Mouse (Mus musculus): ENCODE measurements around the gene Ttll3.

The Ttll3 gene

DNA sequence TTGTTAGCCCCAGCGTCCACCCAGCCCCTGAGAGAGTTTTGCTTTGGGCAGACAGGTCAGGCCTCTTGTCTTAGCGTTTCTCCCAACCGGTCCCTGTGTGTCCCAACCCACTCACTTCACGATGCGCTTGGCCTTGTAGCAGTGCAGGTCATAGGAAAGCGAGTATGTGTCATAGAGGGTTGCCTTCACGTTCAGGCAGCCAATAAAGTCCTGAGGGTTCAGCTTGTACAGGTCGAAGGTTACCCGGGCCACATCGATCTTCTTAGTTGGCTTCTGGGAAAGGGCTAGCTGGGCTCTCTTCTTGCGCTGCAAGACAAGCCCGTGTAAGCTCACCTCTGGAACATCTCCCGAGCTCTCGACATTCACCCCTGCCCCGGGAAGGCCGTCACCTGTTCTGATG, 38.9 kb downstream of the Ttll3 start:
- DNase-seq, result no peak

DNA sequence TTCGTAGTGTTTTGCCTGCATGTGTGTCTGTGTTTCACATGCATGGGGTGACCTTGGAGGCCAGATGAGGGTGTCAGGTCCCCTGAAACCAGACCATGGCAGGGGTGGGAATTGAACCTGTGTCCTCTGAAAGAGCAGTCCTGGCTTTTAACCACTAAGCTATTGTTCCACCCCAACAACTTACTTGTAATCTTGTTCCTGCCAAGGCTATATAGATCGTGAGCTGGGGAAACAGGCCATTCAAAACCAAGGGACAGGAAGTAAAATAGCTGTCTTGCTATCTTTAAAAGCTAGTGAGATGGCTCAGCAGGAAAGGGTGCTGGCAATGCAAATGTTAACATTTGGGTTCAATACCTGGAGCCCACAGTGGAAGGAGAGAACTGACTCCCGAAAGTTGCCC, 40.9 kb downstream of the Ttll3 start:
- no peak for DNase-seq

DNA sequence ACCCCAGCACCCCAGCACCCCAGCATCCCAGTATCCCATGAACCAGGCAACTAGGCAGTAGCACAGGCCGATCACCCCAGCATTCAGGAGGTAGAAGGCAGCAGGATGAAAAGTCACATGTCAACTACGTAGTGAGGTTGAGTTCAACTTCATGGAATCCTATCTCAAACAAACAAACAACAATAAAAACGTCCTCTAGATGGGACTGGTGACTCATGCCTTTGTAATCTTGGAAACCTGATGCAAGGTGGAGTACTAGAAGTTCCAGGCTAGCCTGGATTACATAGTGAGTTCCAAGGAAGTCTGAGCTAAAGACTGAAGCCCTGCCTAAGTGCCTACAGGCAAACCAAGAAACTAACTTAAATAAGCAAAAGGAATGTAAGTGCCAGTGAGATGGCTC, 41.8 kb downstream of the Ttll3 start:
- no peak for DNase-seq

DNA sequence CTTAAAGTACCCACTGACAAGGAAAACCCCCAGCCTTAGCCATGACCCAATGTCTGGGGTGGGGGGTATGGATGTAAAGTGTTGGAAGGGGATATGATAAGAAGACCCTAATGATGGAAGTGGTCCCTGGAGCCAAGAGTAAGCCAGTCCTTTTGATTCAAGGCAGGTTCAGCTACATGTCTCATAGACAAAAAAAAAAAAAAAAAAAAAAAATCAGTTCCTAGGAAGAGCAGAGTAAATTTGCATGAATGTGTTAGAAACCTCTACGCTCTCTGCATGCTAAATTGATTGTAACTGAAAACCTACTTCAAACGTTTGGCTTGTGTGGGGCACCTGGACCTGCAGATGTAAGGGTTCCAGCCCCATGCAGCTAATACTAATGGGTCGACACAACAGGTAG, 42.7 kb downstream of the Ttll3 start:
- DNase-seq, result no peak

DNA sequence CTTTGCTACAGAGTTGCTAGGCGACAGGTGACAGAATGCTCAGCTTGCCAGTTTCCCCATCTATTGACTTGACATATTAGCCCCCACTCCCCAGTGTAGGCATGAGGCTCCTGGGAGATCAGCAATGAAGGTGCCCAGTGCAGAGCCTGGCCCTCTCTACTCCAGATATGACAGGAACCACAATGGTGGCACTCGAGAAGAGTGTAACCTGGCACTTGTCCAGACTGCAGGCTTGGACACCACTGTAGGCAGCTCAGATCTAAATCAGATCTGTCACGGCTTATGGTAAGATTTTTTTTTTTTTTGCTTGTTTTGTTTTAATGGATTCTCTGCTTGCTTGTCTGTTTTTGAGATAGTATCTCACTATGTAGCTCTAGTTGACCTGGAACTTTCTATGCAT, 44.6 kb downstream of the Ttll3 start:
- no peak for DNase-seq

DNA sequence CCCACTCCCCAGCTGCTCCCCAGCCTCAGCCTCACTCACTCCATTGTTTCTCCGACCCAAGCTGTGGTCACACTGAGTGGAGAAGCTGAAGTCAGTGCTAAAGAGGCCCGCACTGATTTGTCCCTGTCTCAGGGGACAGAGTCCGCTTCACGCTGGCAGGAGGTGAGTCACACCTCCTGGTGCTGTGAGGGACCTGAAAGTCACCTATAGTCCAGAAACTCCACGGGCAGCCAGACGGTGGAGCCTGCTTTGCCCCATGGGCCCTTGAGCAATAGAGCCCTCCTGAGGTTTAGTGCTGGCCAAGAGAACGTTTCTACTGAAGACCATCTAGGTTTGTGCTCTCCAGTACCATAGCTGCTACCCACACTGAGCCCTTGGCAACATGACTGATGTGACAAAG, 45.6 kb downstream of the Ttll3 start:
- DNase-seq, result no peak

DNA sequence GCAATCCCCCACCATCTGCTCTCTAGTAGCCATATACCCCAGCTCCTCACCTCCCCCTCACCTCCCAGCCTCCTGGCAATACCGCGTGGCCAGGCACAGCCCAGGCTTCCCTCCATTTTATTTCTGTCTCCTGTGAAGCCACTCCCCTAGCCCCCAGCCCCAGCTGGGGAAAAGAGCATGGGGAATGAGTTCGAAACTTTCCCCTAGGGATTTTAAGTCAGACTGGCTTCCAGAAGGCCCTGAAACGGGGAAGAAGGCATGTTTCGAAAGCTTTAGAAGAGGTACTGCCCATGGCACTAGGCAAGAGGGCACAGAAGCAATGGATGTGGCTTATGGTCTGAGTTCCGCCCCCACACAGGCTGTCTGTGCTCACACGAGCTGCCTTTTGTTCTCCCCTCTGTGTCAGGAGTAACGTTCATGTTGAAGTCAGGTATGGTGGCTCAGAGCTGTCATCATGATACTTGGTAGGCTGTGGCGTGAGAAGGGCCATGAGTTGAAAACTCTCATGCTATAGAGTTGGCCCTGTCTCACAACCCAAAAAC, 46.7 kb downstream of the Ttll3 start, which contains the start of gene Cidec:
Gene Cidec, minus strand, starts transcription at position 97 of the 542 bp plus-strand sequence.
- no peak for DNase-seq

DNA sequence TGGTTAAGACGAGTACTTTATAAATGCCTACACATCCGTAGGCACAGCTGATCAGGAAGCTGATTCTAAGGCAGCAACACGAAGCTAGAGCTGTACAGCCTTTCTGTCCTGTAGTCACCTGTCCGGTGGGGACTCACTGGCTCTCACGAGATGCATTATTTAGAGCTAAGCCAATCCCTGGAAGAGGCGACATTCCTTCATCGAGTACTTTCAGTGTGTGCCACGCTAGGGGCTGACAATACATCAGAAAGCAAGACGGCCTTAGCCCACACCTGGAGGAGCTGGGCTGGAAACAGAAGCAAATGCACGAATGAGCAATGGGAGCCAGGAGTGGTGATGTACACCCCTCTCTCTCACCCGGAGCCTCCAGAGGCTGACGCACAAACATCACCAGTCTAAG, 48.1 kb downstream of the Ttll3 start:
- DNase-seq, result no peak

DNA sequence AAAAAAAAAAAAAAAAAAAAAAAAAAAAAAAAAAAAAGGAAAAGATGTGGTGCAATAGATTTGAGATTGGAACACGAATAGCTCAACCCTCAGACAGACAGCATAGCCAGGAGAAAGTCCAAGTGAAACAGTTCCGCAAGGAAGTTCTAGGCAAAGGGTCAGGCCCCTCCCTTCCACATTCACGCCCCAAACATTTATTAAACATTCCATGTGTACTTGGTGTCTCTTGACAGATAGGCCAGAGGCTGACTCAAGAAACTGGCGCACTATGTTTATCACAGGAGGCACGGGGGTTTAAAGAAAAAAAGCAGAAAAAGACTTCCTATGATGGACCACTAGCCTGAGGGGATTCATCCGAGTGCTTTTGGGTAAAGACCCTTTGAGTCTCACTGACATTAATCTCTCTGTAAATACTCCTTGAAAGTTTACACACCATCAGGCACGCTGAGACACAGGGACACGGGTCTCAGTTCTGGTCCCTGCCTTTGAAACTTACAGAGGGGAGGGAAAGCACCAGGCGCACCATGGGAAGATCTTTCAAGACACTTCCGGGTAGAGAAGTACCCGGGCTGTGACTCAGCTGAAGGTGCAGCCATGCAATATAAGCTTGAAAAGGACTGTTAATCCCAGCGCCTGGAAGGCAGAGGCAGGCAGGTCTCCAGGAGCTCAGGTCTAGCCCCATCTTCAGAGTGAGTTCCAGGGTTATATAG, 49.8 kb downstream of the Ttll3 start:
- DNase-seq, result no peak

DNA sequence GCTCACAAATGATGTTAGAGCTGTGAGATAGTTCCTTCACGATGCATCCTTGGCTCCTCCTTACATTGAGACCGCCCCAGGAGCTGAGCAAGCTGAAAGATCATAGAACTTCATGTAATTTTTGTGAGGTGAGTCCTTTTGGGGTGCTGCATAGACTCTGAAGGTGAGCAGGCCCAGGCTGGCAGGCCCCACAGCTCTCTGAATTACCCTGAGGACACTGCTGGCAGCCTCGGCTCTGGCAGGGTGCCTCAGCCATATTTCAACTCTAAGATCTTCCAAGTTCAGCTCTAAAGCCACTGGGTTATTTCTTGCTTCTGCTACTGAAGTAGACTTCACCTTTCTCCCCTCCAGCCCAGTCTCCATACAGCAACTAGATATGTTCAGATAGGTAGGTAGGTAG, 51.6 kb downstream of the Ttll3 start:
- DNase-seq, result no peak

DNA sequence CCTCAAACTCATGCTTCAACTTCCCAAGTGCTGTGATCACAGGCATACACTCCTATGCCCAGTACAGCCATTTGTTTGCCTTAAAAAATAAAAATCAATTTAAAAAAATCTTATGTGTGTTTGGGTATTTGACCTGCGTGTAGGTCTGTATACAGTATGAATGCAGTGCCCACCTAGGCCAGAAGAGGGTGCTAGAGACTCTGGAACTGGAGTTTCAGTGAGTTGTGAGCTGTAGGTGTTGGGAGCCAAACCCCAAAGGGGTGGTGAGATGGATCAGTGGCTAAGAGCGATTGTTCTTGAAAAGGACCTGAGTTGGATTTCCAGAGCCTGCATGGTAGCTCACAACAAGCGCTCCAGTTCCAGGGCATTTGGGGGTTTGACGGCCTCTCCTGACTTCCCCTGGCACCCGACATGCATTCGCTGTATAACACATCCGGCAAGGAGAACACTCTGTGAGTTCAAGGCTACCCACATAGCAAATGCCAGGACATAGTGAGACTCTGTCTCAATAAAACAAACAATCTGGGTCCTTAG, 52.2 kb downstream of the Ttll3 start:
- peak; percentile 56 for DNase-seq

DNA sequence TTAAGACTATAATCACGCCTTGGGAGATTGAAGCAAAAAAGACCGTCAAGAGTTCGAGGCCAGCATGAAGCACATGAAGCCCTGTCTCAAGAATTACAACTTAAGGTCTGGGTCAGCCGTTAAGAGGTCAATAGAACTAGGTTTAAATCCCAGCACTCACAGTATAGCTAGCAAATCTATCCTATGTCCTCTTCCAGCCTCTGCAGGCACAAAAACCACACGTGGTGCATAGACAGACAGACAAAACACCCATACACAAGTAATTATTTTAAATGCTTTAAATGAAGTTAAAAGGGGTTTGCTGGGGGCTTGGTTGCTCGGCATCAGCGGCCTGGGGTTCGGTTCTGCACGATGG, 53.0 kb downstream of the Ttll3 start:
- no peak for DNase-seq

DNA sequence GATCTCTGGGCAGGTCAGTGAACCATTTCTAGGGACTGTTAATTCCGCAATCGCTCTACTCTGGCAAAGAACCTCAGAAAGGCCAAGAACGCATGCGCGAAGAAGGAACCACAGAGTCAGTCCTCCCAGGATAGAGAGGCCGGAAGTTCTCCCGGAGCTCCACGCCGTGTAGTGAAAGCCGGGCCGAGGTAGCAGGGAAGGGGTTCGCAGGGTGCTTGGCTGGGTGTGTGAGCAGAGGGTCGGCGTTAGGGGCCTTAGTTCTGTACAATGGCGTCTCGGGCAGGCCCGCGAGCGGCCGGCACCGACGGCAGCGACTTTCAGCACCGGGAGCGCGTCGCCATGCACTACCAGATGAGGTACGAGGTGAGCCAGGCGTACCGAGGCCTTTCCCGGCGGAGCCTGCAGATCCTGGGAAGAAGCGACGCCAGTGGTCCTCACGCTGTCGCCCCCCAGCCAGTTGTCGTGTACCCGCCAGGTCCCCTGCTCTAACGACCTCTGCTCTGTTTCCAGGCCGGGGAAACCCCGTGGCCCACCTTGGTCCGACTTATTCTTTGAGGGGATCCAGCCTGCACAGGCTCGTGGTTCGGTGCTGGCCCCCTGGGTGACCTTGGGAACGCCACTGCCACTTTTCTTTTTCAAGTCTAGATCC, 53.5 kb downstream of the Ttll3 start, which contains the start of gene Jagn1:
Gene Jagn1, plus strand, starts transcription at position 128 of the 649 bp plus-strand sequence.
- DNase-seq, result peak; percentile 90

DNA sequence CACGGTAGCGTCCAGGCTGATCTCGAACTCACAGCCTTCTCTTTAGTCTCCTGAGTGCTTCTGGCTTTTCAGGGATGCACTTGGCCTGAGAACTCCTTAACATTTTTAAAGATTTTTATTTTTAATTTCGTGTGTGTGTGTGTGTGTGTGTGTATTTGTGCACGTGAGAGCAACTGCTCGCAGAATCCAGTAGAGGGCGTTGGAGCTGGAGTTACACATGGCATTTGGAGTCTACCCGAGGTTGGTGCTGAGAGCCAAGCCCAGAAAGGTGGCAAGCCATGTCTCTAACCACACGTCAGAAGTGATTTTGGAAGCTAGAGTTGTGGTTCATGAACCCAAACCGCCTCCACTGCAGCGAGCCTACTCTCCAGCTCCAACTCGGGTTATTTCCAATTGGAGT, 54.0 kb downstream of the Ttll3 start:
- DNase-seq, result no peak

DNA sequence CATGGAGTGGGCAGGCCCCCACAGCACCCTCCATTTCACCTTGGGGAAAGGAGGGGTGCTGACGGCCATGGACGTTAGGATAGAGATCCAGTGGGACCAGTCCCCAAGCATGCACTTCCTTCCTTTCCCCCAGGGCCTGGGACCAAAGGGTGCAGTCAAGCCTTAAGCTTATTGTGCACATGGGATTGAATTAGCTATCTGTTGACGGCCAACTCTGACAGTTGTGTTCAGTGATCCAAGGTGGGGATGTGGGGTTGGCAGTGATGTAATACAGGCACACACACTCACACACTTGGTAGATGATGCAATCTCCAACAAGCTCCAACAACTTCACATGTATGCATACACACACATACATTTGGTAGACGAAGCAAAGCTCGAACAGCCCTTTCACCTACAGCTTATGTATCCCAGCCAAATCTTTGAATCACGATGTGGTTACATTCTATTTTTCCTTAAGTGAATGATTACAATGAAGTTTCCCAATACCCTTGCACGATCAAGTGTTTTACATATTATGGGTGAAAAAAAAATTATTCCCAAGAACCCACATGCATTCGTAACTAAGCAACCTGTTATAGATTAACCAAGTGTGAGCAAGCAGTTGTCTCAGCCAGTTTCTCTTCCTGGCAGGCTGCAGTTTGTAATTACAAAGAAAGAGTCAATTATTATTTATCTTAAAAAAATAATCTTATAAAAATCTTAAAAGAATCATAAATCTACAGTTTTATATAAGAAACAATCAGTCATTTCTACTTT, 55.3 kb downstream of the Ttll3 start:
- DNase-seq, result no peak

DNA sequence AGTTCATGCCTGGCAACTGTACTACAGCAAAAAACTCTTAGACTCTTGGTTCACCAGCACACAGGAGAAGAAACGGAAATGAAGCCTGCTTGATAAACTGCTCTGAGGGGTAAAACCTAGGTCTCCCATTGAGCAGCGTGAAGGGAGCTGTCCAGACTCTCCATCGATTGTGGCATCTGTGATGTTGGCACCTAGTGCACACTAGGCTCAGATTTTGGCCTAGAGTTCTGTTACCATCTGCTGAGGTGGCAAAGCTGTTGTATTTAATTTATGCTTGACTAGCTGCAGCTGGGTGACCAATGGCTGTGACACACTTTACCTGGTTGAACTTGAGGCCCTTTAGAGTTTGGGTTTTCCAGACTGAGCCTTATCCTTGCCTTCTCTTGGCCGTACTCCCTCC, 58.6 kb downstream of the Ttll3 start:
- no peak for DNase-seq

DNA sequence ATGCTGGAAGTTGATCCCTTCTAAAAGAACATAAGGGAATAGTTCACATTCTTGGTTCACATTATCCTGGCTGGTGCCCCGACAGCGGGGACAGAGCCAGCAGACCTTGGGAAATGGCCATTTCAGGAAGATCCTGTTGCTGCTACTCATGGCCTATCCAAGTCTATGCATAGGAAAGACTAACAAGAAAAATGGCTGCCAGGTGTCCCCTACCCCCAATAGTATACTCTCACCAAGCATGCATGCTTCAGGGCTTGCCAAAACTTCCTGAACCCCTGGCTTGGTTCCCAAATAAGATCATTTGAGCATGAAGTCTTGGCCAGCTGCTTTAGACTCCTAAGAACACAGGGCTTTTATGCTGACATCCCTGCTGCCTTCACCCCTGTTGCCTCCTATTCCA, 62.8 kb downstream of the Ttll3 start:
- no peak for DNase-seq

DNA sequence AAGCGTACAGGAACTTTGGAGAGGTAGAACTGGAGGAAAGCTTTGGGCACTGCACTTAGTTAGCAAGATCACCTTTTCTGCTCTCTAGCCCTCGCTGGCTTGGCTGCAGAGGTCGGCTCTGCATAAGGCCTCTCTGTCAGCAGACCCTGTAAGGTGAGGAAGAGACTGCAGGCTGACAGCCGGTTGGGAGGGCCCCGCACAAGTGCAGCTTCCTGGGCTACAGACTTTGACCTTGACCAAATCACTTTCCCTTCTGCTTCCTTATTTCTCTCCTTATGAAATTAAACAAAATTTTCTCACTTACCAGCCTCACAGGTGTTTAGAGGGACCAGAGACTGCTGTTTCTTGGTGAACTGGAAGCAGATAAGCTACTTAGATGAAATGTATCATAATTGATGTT, 65.9 kb downstream of the Ttll3 start:
- DNase-seq, result no peak

DNA sequence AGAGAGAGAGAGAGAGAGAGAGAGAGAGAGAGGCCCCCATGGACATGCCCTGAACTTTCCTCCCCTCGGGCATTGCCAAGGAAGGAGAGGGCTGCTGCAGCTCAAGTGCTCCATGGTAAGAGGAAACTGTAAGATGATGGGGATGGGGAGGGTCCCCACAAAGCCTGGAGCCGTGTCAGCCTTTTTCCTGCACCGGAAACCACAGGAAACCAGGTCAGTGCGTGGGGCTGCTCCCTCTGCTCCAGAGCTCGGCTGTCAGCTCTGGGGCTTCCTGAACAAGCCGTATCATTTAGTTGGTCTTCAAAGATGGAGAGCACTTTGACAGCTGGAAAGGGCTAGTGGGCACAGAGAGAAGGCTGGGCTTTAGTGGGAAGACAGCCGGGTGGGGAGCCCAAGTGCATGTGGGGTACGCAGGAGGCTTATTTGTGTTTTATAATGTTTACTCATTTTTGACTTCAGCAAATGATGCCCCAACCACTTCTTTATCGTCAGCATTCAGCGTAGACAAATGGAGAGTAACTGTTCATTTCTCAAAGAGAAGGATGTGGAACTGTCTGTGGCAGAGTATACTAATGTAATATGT, 69.0 kb downstream of the Ttll3 start, which contains the start of gene Il17re:
Gene Il17re, plus strand, starts transcription at position 533 of the 583 bp plus-strand sequence.
- DNase-seq, result no peak

DNA sequence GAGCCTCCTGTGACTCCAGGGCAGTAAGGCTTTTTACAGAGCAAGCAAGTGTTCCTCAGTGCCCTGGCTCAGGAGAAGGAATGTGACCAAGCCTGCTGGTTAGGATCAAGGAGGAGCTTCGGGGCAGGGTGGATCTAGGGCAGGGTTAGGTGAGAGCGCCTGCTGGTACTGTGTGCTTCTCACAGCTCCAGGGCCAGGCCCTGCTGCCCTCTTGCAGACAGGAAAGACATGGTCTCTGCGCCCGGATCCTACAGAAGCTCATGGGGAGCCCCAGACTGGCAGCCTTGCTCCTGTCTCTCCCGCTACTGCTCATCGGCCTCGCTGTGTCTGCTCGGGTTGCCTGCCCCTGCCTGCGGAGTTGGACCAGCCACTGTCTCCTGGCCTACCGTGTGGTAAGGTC, 69.6 kb downstream of the Ttll3 start:
- DNase-seq, result no peak

DNA sequence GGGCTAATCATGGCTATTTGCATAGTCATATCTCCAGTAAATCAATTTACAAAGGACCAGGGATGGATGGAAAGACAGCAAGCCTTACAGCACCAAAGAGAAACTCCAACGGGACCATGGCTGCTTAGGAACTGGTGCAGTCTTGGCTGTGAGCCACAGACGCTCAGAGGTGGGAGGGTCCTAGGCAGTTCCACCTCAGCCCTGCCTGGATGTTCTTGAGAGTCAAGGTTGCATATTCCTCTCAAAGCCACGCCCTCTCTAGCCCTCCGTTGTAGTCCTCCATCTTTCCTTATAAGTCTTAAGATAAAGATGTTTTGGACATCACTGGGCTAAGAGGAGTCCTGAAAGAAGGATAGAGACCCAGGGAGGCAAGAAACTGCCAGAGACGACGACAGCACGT, 75.0 kb downstream of the Ttll3 start:
- no peak for DNase-seq

Data from layer of hippocampus, adult 9-11 months (tissue).